Mouse (Mus musculus): ENCODE measurements around the gene Nat8f5.
"Not testable (repeated sequence)": the region's sequence is repeated elsewhere in the genome, so short reads cannot be mapped to it uniquely, and the experiment has no call there.

The Nat8f5 gene

DNA sequence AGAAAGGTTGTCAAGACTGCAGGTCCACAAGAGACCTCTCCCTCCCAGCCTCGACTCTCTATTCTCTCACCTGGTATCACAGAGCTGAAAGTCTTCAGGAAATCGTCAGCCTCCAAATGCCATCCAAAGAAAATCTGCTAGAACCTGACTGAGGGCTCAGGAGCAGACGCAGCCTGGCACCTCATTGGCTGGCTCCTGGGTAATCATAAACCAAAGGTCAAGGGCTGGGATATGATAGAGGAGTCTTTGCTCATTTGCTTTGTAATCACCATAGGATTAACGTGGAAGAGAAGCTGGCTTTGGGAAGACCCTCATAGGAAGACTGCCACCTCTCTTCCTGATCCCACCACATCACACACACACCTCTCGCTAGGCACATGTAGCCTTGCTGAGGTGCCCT lies at the start of gene Nat8f5, which contains the start of gene Nat8f6:
TSS of gene Nat8f5 (minus strand) at position 136 of the 400 bp plus-strand sequence.
TSS of gene Nat8f6 (minus strand) at position 118 of the 400 bp plus-strand sequence.
- DNase-seq, result no peak

DNA sequence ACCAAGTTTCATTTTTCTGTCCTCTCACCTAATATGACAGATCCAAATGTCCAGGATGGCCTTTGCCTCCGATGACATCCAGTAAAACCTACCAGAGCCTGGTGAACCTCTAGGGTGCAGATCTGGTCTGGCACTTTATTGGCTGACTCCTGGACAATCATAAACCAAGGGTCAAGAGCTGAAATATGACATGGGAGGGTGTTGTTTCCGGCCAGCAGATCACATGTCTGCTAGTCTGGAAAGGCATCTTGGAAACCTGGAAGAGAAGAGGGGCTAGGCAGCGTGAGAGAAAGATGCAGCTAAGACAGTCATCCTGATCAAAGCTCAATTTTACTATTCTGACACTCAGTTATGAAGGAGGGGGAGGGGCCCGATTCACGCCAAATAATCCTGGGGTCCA lies 48.2 kb upstream of the Nat8f5 start, which contains the start of gene Nat8f2:
TSS of gene Nat8f2 (minus strand) at position 153 of the 400 bp plus-strand sequence.
- DNase-seq, result peak; percentile 60

DNA sequence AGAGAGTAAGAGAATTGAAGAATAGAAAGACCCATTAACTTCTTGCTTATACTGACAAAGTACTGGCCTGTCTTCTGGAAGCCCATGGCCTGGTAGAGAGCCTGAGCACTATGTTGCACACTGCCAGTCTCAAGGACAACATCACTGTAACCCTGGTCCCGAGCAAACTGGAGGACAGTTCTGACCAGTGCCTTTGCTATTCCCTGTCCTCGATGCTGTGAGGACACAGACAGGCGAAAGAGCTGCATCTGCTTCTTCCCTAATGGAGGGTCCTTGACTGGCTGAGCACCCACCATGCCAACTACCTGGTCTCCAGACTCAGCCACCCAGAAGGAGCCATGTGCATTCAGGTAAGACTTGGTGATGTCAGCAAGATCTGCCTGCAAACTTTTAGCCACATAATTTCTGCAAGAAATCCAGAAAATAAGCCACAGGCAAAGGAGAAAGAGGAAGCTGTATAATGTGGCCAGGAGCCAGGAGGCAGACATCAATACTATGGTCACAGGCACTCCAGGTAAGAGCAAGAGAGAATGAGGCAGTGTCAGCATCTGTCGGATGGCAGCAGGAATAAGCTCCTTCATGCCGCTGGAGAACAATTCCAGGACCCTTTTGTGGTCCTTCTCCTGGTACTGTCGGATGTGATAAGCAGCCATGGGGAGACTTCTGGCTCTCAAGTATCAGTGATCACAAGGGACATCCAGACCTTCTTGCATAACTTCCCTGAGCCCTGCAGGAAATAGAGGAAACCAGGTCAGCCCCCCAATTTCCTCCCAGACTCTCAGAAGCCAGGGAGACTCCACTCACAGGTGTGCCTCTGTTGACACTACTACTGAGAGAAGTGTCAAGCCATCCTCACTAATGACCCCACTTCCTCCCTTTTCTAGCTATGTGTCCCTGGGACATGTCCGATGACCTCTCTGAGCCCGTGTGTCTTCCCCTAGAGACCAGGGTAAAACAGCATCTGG lies 47.2 kb upstream of the Nat8f5 start:
- peak; percentile 26 for DNase-seq

DNA sequence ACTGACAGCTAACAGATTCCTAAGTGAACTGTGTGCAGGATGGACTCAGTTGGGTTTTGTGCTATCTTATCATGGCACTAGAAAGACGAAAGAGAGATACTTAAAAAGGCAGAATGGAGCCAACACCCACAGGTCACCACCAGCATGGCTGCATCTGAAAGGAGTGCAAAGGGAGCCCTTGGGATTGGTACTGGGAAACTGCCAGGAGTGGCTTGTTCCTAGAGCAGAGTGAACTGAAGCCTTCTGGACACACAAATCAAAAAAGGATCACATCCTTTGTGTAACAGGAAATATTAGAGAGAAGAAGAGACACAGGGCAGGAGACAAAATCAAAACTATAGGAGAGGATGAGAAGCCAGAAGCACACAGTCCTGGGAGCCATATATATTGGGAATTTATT lies 46.2 kb upstream of the Nat8f5 start:
- not testable (repeated sequence) for DNase-seq

DNA sequence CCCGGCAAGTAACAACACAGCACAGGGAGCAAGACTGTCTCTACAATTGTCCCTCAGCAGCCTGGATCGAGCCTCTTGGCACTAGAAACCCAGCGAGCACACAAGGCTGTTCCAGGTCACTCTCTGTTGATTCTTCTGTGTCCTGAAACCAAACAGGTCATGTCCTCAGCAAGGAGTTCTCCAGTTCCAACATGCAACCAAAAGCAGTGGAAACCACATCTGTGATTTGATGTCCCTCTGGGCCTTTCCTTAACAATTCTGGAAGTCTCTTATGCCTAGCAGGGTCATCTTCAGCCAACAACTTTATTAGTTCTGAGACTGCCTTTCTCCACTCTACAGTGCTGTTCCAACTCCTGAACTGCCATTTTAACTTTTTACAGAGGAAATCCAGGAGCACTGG lies 45.4 kb upstream of the Nat8f5 start:
- DNase-seq, result not testable (repeated sequence)

DNA sequence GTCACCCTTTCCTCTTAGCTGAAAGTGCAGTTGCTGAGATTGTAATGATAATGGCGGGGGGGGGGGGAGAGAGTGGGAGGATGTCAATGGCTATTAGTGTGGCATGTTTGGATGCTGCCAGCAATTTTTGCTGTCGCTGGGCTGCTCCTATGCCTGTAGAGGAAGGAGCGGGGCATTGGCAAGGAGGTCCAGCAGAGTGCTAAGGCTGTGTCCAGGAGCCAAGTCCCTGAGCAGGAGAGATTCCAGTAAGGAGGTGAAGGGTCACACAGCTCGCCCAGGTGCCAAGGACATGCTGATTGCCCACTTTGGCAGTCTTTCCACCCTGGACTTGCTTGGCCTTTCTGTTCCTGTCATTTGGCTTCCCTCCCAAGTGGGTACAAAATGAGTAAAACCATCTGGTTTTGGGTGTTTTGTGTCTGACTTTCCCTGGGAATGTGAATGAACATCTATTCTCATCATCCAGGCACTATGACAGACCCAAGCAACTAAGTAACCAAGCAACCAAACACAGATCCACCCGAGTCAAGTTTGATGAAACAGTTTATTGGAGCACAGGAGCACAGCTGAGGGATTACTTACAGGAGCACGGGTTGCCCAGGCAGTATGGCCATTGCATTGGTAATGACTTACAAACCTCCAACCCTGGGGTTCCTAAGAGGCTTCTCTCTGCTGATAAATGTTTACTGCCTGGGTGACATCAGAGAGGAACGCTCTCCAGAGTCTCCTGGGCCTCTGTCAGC lies 44.3 kb upstream of the Nat8f5 start:
- peak; percentile 54 for DNase-seq

DNA sequence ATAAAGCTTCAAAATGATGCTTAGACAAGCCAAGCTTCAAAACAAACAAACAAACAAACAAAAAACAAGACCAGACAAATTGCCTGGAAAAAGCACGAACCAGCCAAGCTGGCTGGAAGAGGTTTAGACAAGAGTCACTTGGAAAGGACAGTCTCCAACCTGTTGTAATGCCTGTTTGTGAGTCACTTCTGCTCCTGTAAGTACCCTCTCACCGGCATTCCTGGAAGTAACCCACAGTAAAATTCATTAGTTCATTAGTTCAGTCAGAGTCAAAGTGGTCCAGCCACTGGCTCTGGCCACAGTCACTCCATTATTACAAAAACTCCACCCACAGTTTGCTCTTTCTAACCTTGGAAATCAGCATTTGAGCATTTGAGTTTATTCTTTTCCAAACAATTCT lies 43.1 kb upstream of the Nat8f5 start:
- no peak for DNase-seq

DNA sequence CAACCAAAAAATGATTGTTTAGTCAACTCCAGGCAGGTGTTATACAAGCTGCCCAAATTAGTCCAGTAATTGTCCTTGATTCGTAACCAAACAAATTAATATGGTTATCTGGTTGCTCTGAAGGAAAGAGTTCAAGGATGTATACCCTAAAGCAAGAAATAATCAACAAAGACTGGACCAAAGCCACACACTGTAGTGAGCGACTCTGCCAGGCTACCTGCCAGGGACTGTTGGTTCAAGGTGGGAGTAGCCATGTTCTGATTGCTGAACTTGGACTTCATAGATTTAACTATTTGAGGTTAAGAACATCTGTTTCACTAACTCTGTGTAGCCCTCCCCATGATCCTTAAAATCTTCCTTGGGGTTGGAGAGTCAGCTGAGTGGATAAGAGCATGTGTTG lies 42.4 kb upstream of the Nat8f5 start:
- DNase-seq, result no peak

DNA sequence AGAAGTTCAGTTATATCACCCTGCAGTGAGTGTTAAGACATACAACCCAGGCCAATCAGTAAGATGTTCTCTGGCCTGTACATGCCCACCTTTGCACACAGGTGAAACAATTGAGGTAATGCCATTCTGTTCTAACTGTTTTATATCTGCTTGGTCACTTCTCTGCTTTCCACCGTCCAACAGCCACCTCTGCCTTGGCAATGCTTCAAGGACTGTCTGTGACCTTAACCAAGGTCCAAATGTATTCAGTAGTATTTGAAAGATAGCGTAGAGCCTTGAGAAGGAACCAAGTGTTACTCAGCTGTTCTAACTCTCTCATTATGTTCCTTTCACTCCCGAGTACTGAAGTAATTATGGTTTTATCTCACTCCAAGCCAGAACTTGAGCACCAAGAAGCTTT lies 41.8 kb upstream of the Nat8f5 start:
- DNase-seq, result peak; percentile 28

DNA sequence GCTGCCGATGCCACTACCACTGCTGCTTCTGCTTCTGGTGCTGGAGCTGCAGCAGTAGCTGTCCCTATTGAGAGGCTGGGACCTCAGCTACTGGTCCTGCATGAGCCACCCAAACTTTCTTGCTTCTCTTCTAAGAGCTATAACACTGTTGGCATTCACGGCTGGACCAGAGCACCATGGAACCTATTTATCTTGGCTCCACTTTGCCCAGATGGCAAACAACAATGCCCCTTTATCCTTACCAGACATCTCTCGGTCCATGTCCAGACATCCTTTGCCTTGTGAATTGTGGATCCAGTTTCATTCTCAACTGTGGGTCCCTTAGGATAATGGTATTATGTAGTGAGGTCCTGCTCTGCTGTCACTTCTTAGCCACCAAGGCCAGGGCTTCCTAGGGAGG lies 40.5 kb upstream of the Nat8f5 start:
- no peak for DNase-seq

DNA sequence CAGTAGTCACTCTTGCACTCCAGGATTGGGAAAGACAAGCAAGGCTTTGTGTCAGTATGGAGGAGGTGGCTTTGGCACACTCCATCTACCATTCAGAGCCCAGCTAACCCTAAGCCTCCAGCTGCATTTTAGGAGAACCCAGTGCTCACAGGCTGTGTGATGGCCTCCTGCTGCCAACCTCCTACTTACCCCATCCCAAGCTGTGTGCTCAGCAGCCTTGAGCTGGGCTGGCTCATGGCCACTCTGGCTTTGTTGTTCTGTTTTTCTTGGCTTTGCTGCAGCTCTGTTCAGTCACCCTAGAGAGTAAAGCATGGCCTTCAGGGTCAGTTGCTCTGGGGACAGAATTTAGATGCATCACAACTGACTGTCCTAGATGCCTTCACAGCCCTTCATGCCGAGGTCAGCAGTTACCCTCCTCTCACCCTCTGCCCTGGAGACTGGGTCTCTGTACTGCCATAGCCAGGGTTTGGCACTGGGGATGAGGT lies 35.5 kb upstream of the Nat8f5 start:
- DNase-seq, result peak; percentile 72

DNA sequence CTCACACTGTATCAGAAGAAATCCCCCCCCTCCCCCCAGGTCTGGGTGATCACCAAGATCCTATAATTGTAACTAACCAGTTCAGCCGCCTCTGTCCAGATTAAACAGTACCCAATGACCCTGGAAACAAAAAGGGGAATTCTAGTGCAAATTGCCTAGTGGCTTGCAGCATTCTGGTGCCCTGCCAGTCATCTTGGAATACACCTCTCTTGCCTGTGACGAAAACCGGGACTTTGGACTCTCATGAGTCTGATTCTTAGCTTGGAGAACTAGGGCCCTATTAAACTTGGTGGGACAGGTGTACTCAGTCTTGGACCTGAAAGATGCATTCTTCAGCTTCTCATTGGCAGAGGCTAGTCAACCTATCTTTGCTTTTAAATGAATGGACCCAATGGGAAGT lies 32.7 kb upstream of the Nat8f5 start:
- peak; percentile 53 for DNase-seq

DNA sequence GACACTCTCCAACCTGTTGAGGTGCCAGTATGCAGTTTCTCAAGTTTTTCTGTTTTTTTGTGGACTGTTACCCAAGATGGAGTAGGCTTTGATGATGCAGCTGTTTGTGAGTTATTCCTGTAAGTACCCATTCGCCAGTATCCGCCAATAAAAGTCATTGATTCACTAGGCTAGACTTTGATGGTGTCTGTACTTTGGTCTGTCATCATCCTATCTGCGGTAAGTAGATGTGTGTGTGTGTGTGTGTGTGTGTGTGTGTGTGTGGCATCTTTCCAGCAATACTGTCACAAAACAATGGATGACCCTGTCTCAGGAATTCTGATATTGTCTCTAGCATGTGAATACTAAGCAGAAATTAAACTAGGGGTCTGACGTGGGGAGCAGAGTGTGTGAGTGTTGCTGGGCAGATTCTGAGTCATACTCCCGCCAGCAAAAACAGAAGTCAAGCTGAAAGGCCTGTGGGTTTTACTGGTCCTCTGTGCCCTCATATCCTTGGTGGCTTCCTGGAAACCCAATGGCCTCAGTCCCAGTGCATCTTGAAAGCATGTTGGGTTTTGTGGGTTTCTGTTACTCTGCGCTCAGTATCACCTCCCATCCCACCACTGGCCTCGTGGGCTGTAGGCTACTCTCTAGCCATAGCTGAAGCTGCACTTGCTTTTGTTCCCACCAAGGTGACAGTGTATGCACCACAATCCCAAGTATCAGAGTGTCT lies 30.4 kb upstream of the Nat8f5 start:
- no peak for DNase-seq

DNA sequence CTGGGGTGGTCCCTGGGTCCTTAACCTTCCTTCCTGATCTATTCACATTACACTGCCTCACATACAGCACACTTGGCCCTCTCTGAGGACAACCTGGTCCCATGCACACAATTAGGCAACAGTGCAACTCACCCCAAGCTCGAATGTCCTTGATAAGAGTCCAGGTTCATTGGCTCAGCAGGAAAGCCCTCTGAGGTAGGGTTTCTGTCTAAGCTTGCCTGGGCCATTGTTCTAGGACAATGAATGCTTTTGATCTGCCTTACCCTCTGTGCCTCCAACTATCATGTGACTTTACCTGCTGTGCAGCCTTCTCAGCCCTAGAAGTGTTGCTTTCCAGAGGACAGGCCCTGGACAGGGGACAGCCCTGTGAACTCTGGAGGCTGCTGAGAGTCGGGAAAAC lies 28.5 kb upstream of the Nat8f5 start:
- no peak for DNase-seq

DNA sequence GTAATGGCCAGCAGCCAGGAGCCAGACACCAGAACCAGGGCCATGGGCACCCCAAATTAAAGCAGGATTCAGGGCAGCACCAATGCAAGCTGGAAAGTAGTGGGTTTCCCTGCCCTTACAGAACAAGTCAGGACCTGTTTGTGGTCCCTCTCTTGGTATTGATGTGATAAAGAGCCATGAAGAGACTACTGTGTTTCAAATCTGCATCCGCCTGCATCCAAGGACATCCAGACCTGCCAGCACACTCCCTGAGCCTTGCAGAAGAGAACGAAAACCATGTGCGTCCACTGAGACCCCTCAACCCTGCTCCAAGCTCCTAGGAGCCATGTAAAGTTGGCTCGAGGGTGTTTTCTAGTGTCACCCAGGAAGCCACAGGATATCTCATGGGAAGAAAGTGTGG lies 27.4 kb upstream of the Nat8f5 start:
- DNase-seq, result no peak

DNA sequence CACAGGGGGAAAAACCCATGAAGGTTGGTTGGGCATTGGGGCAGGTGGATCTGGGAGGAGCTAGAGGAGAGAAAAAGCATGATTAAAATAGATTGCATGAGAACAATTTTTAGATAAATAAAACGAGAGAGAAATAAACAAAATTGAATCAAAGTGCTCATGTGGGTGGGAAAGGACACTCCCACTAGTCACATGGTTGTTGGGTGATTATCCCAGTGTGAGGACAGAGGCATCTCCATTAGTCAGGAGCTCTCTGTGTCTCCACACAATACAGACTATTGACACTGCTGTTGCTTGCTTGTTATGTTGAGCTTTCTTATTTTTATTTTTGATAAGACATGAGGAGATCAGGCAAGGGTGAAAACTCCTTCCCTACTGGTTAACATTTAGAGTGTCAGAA lies 26.1 kb upstream of the Nat8f5 start:
- no peak for DNase-seq

DNA sequence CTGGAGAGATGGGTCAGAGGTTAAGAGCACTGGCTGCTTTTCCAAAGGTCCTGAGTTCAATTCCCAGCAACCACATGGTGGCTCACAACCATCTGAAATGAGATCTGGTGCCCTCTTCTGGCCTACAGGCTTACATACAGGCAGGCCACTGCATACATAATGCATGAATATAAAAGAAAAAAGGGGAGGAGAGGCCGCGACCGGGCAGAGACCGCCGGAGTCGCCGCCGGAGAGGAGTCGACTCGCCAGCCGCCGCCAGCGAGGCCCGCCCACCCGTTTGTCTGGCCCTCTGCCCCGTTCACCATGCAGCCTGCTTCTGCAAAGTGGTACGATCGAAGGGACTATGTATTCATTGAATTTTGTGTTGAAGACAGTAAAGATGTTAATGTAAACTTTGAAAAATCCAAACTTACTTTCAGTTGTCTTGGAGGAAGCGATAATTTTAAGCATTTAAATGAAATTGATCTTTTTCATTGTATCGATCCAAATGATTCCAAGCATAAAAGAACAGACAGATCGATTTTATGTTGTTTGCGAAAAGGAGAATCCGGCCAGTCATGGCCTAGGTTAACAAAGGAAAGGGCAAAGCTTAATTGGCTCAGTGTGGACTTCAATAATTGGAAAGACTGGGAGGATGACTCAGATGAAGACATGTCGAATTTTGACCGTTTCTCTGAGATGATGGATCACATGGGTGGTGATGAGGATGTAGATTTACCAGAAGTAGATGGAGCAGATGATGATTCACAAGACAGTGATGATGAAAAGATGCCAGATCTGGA lies 23.1 kb upstream of the Nat8f5 start:
- not testable (repeated sequence) for DNase-seq

DNA sequence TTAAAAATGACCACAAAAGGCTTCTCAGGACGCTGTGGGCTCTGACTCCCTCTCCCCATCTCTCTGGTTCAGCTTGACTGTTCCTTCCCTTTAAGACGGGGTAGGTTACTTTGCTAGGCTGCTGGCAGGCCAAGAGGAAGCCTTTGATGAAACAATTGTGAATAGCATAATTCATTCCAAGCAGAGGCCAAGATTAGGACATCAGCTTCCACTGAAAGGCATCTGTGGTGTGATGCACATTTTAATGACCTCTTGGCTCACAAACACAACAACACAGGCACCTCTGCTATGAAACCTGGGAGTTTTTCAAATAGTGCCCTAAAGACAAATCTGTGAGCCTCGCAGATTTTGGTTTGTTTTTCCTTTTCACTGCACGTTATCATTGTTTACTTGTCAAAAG lies 19.2 kb upstream of the Nat8f5 start:
- no peak for DNase-seq

DNA sequence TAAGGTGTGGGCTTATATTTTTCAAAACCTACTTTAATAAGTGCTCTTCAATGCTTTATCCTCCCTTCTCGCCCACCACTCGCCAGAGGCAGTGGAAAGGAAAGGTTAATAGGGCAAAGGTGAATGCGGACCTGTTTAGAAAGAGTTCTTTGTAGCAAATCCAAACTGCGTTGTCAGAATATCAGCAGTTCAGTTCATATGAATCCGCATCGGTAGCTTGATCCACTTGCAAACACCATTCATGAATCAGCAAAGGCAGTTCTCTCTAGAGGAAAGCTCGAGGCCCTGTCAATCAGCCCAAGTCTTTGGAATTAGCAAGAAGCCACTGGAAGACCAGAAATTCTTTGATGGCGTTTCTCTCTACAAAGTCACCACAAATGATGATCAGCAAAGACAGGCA lies 17.9 kb upstream of the Nat8f5 start:
- no peak for DNase-seq

DNA sequence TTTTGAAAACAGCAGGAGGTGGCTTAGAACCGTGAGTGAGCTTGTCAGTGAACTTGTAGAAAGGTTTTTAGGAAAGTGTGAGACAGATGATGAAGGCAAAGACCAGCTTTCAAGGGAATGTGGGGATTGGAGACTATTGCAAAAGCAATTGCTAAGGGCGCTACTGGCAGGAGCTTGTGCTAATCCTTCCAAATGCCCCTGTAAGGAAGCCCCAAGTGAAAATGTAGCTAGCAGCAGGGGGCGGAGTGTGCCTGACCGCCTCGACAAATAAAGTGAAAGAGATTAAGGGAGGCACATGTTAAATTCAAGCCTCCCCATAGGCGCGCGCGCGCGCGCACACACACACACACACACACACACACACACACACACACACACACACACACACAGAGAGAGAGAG lies 16.5 kb upstream of the Nat8f5 start:
- peak; percentile 60 for DNase-seq

DNA sequence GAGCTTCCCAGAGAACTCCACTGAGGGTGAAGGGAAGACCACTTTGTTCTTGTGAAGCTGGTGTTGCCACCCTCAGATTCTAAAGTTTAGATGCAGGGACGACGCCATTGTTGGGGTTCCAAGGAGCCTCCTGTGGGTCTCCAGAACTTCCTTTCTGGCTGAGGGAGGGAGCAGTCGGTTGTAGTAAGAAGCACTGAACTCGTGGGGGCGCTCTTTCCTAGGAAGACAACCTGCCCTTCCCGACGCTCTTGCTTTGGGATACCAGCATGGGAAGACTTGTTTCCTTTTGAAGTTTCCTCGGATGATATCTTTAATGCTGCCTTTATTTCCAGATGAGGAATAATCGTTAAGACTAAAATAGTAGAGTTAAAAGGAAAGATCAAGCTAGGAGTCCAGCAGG lies 16.1 kb upstream of the Nat8f5 start:
- peak; percentile 73 for DNase-seq

DNA sequence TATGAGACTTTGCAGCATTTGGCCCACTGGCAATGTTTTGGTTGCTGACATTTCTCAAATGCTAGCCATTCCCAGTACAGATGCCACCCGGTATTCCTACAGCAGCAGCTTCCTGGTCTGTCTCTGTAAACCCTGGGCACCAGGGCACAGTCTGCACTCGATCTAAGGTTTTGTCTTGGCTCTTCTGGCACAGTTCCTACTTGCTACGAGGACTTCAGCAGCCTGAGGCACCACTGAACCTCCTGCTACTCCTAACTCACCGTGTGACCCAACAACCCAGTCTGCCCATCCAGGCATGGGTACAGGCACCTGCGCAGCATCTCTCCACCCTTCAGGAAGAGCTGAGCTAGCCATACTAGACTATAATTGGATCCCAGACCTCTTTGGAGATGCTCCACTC lies 15.3 kb upstream of the Nat8f5 start:
- DNase-seq, result not testable (repeated sequence)
